Mouse (Mus musculus) olfactory bulb, adult 2 months (tissue): ENCODE results near the gene Gm44596.

Source experiments
- CTCF ChIP-seq: fragments of 200-500 bp; IDR thresholded peaks from 2 replicates; pipeline ENCODE4 v1.5.1; 2012; ENCODE audit warnings: low read depth, mild to moderate bottlenecking, low read length, moderate library complexity; ENCODE audit not compliant: insufficient read depth
- POLR2A ChIP-seq: fragments of 200-500 bp; IDR thresholded peaks from 2 replicates; pipeline ENCODE4 v1.6.1; 2012; ENCODE audit warnings: mild to moderate bottlenecking, low read depth, low read length, moderate library complexity; ENCODE audit not compliant: insufficient read depth

- TF ChIP-seq CTCF (no peak), POLR2A (no peak)
Observed at GRCm38 (mm10) chr6:128355201-128355681, 20.1 kb upstream of the Gm44596 start.
